Mouse (Mus musculus) 3134 (cell line): Measurements from ENCODE around the gene Nol9.
A peak's percentile ranks its signal among the peaks of the same experiment; 100 is the strongest.

Experiments
- DNase-seq: peaks from one replicate; pipeline ENCODE4 v3.0.0-alpha.2; 2011; ENCODE audit warnings: low spot score; ENCODE audit not compliant: insufficient read length; ENCODE audit errors: extremely low read depth

Nol9 gene

GRCm38 (mm10) chr4:152041924-152042641 lies 3.0 kb downstream of the Nol9 start:
- no peak for DNase-seq

GRCm38 (mm10) chr4:152043171-152043570 lies 4.0 kb downstream of the Nol9 start:
- DNase-seq, result no peak

GRCm38 (mm10) chr4:152044609-152045008 lies 5.5 kb downstream of the Nol9 start:
- DNase-seq, result no peak

- DNase-seq, result no peak
Observed at GRCm38 (mm10) chr4:152062390-152063110, 23.4 kb downstream of the Nol9 start.

GRCm38 (mm10) chr4:152067280-152067679 lies 28.2 kb downstream of the Nol9 start:
- DNase-seq, result no peak

GRCm38 (mm10) chr4:152068166-152068724 lies 29.1 kb downstream of the Nol9 start:
- DNase-seq, result peak; percentile 31

GRCm38 (mm10) chr4:152069245-152069644 lies 30.1 kb downstream of the Nol9 start:
- no peak for DNase-seq

GRCm38 (mm10) chr4:152070494-152071396 lies 31.6 kb downstream of the Nol9 start:
- DNase-seq, result peak; percentile 74

- no peak for DNase-seq
Observed at GRCm38 (mm10) chr4:152072121-152072601, 33.0 kb downstream of the Nol9 start, which contains the start of gene Plekhg5. Gene Plekhg5, plus strand, starts transcription at chr4:152072498.

GRCm38 (mm10) chr4:152072655-152073054 lies 33.5 kb downstream of the Nol9 start:
- DNase-seq, result no peak

- no peak for DNase-seq
Observed at GRCm38 (mm10) chr4:152073715-152074114, 34.6 kb downstream of the Nol9 start.

- no peak for DNase-seq
Observed at GRCm38 (mm10) chr4:152074548-152074947, 35.4 kb downstream of the Nol9 start.

- DNase-seq, result no peak
Observed at GRCm38 (mm10) chr4:152077191-152077590, 38.1 kb downstream of the Nol9 start.

- DNase-seq, result peak; percentile 73
Observed at GRCm38 (mm10) chr4:152078105-152078530, 39.0 kb downstream of the Nol9 start.

- DNase-seq, result no peak
Observed at GRCm38 (mm10) chr4:152079261-152079660, 40.1 kb downstream of the Nol9 start.

GRCm38 (mm10) chr4:152079931-152080330 lies 40.8 kb downstream of the Nol9 start:
- peak; percentile 34 for DNase-seq

- DNase-seq, result peak; percentile 59
Observed at GRCm38 (mm10) chr4:152083611-152084220, 44.6 kb downstream of the Nol9 start.

- no peak for DNase-seq
Observed at GRCm38 (mm10) chr4:152084616-152085015, 45.5 kb downstream of the Nol9 start.

GRCm38 (mm10) chr4:152086505-152087210 lies 47.5 kb downstream of the Nol9 start:
- peak; percentile 58 for DNase-seq
